ENCODE assay signal across 10 mouse cellular contexts in genomic region chr7:122389633-122390032, GRCm38 (mm10).
DNase-seq lines count a peak whose midpoint lies in the region; ATAC-seq and TF ChIP-seq lines count a peak whose summit lies in the region.
"Had no signal": no experiment of that assay in that cellular context is flagged by ENCODE, and none has a peak within 500 bp of the region (broad histone marks: within the 10 kb centered on the region; RNA-seq: fewer than 3 reads in every experiment).

No protein-coding gene starts in this region.

- no peaks in the 10 kb centered on the region for H3K9me3 ChIP-seq in hindbrain, embryonic 14.5 days (ENCODE audit: control insufficient read depth, low read length)

- H3K4me1 ChIP-seq in cerebellum, adult 2 months (ENCODE audit: control insufficient read depth, insufficient read depth, low read length), result peaks cover 48% of the 10 kb centered on the region
- H3K4me1 ChIP-seq in spleen, adult 2 months (ENCODE audit: control insufficient read depth, insufficient read depth, insufficient read length), result peaks cover 55% of the 10 kb centered on the region
- H3K4me1 ChIP-seq in hindbrain, embryonic 14.5 days (replicated peaks; ENCODE audit: control insufficient read depth, insufficient read depth, low read length), result peaks cover 28% of the 10 kb centered on the region

- DNase-seq in cerebellum, adult 2 months, result peak; percentile 59 to 72
- no peak for DNase-seq in cerebellum, postnatal 36 days
- DNase-seq in spleen, adult 2 months (ENCODE audit: low read depth in 1 of 2, low spot score in 2 of 2), result no peak
- DNase-seq in spleen, postnatal 14 days (ENCODE audit: low spot score in 2 of 2), result no peak
- DNase-seq in hindbrain, embryonic 14.5 days (ENCODE audit: low spot score), result no peak
- peak; percentile 25 for DNase-seq in retina, embryonic 14.5 days (ENCODE audit: low spot score)
- no peak for DNase-seq in right cerebral cortex, adult 2 months (ENCODE audit: low spot score in 2 of 2)
- no peak for DNase-seq in urinary bladder, postnatal 4 days (ENCODE audit: low spot score in 2 of 2)
- DNase-seq: right cerebral cortex, postnatal 4 days had no signal

- peak overlapping the region; percentile 74 for H3K27ac ChIP-seq in cerebellum, adult 2 months (ENCODE audit: insufficient read depth, low read length)
- peak overlapping the region; percentile 80 for H3K27ac ChIP-seq in spleen, adult 2 months (ENCODE audit: insufficient read depth, low read length)
- H3K27ac ChIP-seq in hindbrain, embryonic 14.5 days, result peak overlapping the region; percentile 12
- H3K27ac ChIP-seq: macrophage had no signal

- TF ChIP-seq CTCF in cerebellum, adult 2 months (IDR thresholded peaks at IDR 0.05; ENCODE audit: borderline replicate concordance, insufficient read depth, low read depth, low read length), result no peak
- TF ChIP-seq CTCF in spleen, adult 2 months (IDR thresholded peaks at IDR 0.05; ENCODE audit: extremely low read depth, insufficient read depth, insufficient read length, insufficient replicate concordance), result no peak

- no peak overlapping the region for H3K4me2 ChIP-seq in hindbrain, embryonic 14.5 days (replicated peaks)

- H3K27me3 ChIP-seq in cerebellum, adult 2 months (ENCODE audit: control insufficient read depth, insufficient read depth, low read length), result no peaks in the 10 kb centered on the region
- no peaks in the 10 kb centered on the region for H3K27me3 ChIP-seq in spleen, adult 2 months (ENCODE audit: control insufficient read depth, insufficient read depth, low read length)
- H3K27me3 ChIP-seq in hindbrain, embryonic 14.5 days (ENCODE audit: control insufficient read depth, insufficient read depth, low read length), result no peaks in the 10 kb centered on the region

- ATAC-seq in hindbrain, embryonic 14.5 days (ENCODE audit: low FRiP score), result peak; percentile 38; the same call in 1 of the 2 replicates

- no peak overlapping the region for H3K9ac ChIP-seq in hindbrain, embryonic 14.5 days

- no peak overlapping the region for H3K4me3 ChIP-seq in cerebellum, adult 2 months (replicated peaks; ENCODE audit: insufficient read depth, low read depth, low read length)
- H3K4me3 ChIP-seq in spleen, adult 2 months (ENCODE audit: extremely low read depth, insufficient read depth, insufficient read length), result no peak overlapping the region
- no peak overlapping the region for H3K4me3 ChIP-seq in hindbrain, embryonic 14.5 days (replicated peaks; ENCODE audit: low read length)

- 4% methylated on average over 6 of the region's 6 CpGs for WGBS in cerebellum, adult 2 months
- WGBS in spleen, adult 2 months, result 22% methylated on average over 6 of the region's 6 CpGs
- 12% methylated on average over 6 of the region's 6 CpGs for WGBS in hindbrain, embryonic 14.5 days

- no peaks in the 10 kb centered on the region for H3K36me3 ChIP-seq in spleen, adult 2 months (ENCODE audit: control insufficient read depth, insufficient read depth, low read length)
- H3K36me3 ChIP-seq in hindbrain, embryonic 14.5 days (replicated peaks; ENCODE audit: control insufficient read depth, insufficient read depth), result no peaks in the 10 kb centered on the region

- TF ChIP-seq POLR2A in cerebellum, adult 2 months (IDR thresholded peaks at IDR 0.05; ENCODE audit: borderline replicate concordance, insufficient read depth, low read length), result no peak
- TF ChIP-seq POLR2A in spleen, adult 2 months (IDR thresholded peaks at IDR 0.05; ENCODE audit: low read depth, low read length), result no peak

Comparison
In these comparisons a context has a peak if more than half of its experiments do, and no peak if none do; other contexts are left out.
1. DNase-seq: peak in cerebellum, adult 2 months (2 of 2) and retina, embryonic 14.5 days (single experiment); none in cerebellum, postnatal 36 days (0 of 2), spleen, adult 2 months (0 of 2), spleen, postnatal 14 days (0 of 2), hindbrain, embryonic 14.5 days (single experiment), right cerebral cortex, adult 2 months (0 of 2) and urinary bladder, postnatal 4 days (0 of 2).
2. H3K27ac ChIP-seq: peak in every context shown above with its lines; median percentile 80 in spleen, adult 2 months; 74 in cerebellum, adult 2 months; 12 in hindbrain, embryonic 14.5 days.